Mouse (Mus musculus): ENCODE results near the gene Gm49396.

DNA sequence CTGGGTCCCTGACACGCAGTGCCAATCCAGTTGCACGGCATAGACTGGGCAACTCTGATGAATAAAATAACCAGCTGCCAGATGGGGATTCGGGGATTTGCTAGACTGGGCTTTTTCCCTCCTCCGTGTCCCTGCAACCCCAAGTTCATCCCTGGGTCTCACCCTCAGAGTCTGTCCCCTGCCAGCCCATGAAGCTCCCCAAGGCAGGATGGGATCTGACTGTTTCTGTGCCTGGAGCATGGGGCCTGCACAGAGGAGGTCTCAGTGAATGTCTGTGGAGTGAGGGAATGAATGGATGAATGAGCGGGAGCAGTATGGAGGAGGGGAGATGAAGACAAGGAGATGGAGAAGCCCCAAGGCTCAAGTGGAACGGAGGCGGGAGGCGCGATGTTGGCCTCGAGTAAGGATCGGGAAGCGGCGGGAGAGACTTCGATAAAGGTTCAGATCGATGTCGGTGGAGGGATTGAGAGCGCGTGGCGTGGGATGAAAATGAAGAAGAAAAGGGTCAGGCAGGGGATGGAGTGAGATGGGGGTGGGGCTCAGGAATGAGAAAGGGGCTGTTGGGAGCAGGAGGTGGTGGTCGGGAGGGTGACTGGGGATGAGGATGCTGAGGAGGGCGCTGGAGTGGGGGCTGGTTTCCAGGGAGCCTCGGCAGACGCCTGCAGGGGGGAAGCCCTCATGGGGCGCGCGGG lies 29.1 kb upstream of the Gm49396 start:
- TF ChIP-seq GATA1 (IDR thresholded peaks at IDR 0.05; ENCODE audit: borderline replicate concordance, low read length): no peak
- TF ChIP-seq FLI1 (IDR thresholded peaks at IDR 0.05; ENCODE audit: low read length): no peak
